Mouse (Mus musculus): Measurements from ENCODE around the gene Lrfn1. TPM values are rescaled to one million over a fixed set of nuclear protein-coding genes. Genes with fewer than 3 reads are reported as not detected.

The Lrfn1 gene
- polyA plus RNA-seq, 1 experiment from 2014 or later = 2.7 TPM

GRCm38 (mm10) chr7:28452361-28453005 lies 703 bp downstream of the Lrfn1 start:
- 2% methylated on average over 22 of the region's 24 CpGs for WGBS
- peaks cover 6% of the 10 kb centered on the region; the same call in 1 of the 2 replicates for H3K4me1 ChIP-seq (replicated peaks)
- H3K36me3 ChIP-seq = no peaks in the 10 kb centered on the region
- no peaks in the 10 kb centered on the region for H3K27me3 ChIP-seq (replicated peaks)
- H3K9ac ChIP-seq = peak overlapping the region; percentile 75
- peak overlapping the region; percentile 81 for H3K4me3 ChIP-seq (replicated peaks)
- H3K27ac ChIP-seq = no peak overlapping the region
- no peaks in the 10 kb centered on the region for H3K9me3 ChIP-seq
- H3K4me2 ChIP-seq (replicated peaks) = peak overlapping the region; percentile 97
- ATAC-seq = peak; percentile 42; the same call in 1 of the 2 replicates

- Histone ChIP-seq H3K36me3 (peaks cover 14% of the 10 kb centered on the region), H3K27me3 (replicated peaks) (no peaks in the 10 kb centered on the region), H3K9me3 (no peaks in the 10 kb centered on the region), H3K9ac (no peak overlapping the region), H3K27ac (no peak overlapping the region), H3K4me2 (replicated peaks) (no peak overlapping the region), H3K4me1 (replicated peaks) (0 out of 2 replicates have a peak, but pooled peaks cover 2% of the 10 kb centered on the region), H3K4me3 (replicated peaks) (no peak overlapping the region)
- no peak for ATAC-seq
- WGBS = 91% methylated on average over 5 of the region's 5 CpGs
Observed at GRCm38 (mm10) chr7:28460361-28460760, 8.6 kb downstream of the Lrfn1 start.

- Histone ChIP-seq H3K36me3 (peaks cover 14% of the 10 kb centered on the region), H3K4me2 (replicated peaks) (no peak overlapping the region), H3K27ac (no peak overlapping the region), H3K9me3 (no peaks in the 10 kb centered on the region), H3K27me3 (replicated peaks) (peaks cover 7% of the 10 kb centered on the region; the same call in 1 of the 2 replicates), H3K9ac (no peak overlapping the region), H3K4me3 (replicated peaks) (no peak overlapping the region), H3K4me1 (replicated peaks) (peaks cover 16% of the 10 kb centered on the region)
- WGBS = 91% methylated on average over 2 of the region's 2 CpGs
- no peak for ATAC-seq
Observed at GRCm38 (mm10) chr7:28462769-28463168, 11.0 kb downstream of the Lrfn1 start.

GRCm38 (mm10) chr7:28464416-28465212 lies 12.8 kb downstream of the Lrfn1 start:
- 67% methylated on average over 10 of the region's 10 CpGs for WGBS
- H3K27me3 ChIP-seq (replicated peaks) = peaks cover 7% of the 10 kb centered on the region; the same call in 1 of the 2 replicates
- peak; percentile 58; the same call in 1 of the 2 replicates for ATAC-seq
- H3K36me3 ChIP-seq = peaks cover 7% of the 10 kb centered on the region; the same call in 1 of the 2 replicates
- no peak overlapping the region for H3K9ac ChIP-seq
- no peak overlapping the region for H3K4me2 ChIP-seq (replicated peaks)
- no peak overlapping the region for H3K27ac ChIP-seq
- no peaks in the 10 kb centered on the region for H3K9me3 ChIP-seq
- H3K4me1 ChIP-seq (replicated peaks) = peaks cover 16% of the 10 kb centered on the region
- no peak overlapping the region for H3K4me3 ChIP-seq (replicated peaks)

GRCm38 (mm10) chr7:28466721-28467212 lies 15.0 kb downstream of the Lrfn1 start:
- ATAC-seq = peak; percentile 37
- peak overlapping the region; percentile 52 for H3K9ac ChIP-seq
- peaks cover 7% of the 10 kb centered on the region; the same call in 1 of the 2 replicates for H3K27me3 ChIP-seq (replicated peaks)
- 31% methylated on average over 40 of the region's 40 CpGs for WGBS
- no peaks in the 10 kb centered on the region for H3K9me3 ChIP-seq
- peak overlapping the region; percentile 95 for H3K4me2 ChIP-seq (replicated peaks)
- peak overlapping the region; percentile 54 for H3K4me3 ChIP-seq (replicated peaks)
- H3K27ac ChIP-seq = no peak overlapping the region
- H3K4me1 ChIP-seq (replicated peaks) = peaks cover 18% of the 10 kb centered on the region
- no peaks in the 10 kb centered on the region; the same call in 1 of the 2 replicates for H3K36me3 ChIP-seq

- peaks cover 18% of the 10 kb centered on the region for H3K4me1 ChIP-seq (replicated peaks)
- ATAC-seq = peak; percentile 88
- peak overlapping the region; percentile 52 for H3K9ac ChIP-seq
- peak overlapping the region; percentile 95 for H3K4me2 ChIP-seq (replicated peaks)
- H3K36me3 ChIP-seq = no peaks in the 10 kb centered on the region; the same call in 1 of the 2 replicates
- peaks cover 7% of the 10 kb centered on the region; the same call in 1 of the 2 replicates for H3K27me3 ChIP-seq (replicated peaks)
- H3K9me3 ChIP-seq = no peaks in the 10 kb centered on the region
- H3K4me3 ChIP-seq (replicated peaks) = peak overlapping the region; percentile 54
- 3% methylated on average over 55 of the region's 63 CpGs for WGBS
- no peak overlapping the region for H3K27ac ChIP-seq
Observed at GRCm38 (mm10) chr7:28467213-28467751, 15.5 kb downstream of the Lrfn1 start.

- Histone ChIP-seq H3K27me3 (replicated peaks) (no peaks in the 10 kb centered on the region), H3K27ac (no peak overlapping the region), H3K4me1 (replicated peaks) (peaks cover 2% of the 10 kb centered on the region; the same call in 1 of the 2 replicates), H3K4me3 (replicated peaks) (no peak overlapping the region), H3K4me2 (replicated peaks) (no peak overlapping the region), H3K9me3 (no peaks in the 10 kb centered on the region), H3K9ac (no peak overlapping the region), H3K36me3 (no peaks in the 10 kb centered on the region)
- no peak for ATAC-seq
- WGBS = 93% methylated on average over 6 of the region's 6 CpGs
Observed at GRCm38 (mm10) chr7:28476191-28476590, 24.4 kb downstream of the Lrfn1 start.

- Histone ChIP-seq H3K27me3 (replicated peaks) (no peaks in the 10 kb centered on the region), H3K9ac (no peak overlapping the region), H3K9me3 (no peaks in the 10 kb centered on the region), H3K4me1 (replicated peaks) (peaks cover 2% of the 10 kb centered on the region; the same call in 1 of the 2 replicates), H3K4me2 (replicated peaks) (no peak overlapping the region), H3K4me3 (replicated peaks) (no peak overlapping the region), H3K36me3 (no peaks in the 10 kb centered on the region), H3K27ac (no peak overlapping the region)
- peak; percentile 60 for ATAC-seq
- WGBS = 76% methylated on average over 5 of the region's 5 CpGs
Observed at GRCm38 (mm10) chr7:28477363-28477762, 25.6 kb downstream of the Lrfn1 start.

- Histone ChIP-seq H3K27ac (no peak overlapping the region), H3K9ac (no peak overlapping the region), H3K4me1 (replicated peaks) (peaks cover 2% of the 10 kb centered on the region; the same call in 1 of the 2 replicates), H3K9me3 (no peaks in the 10 kb centered on the region), H3K27me3 (replicated peaks) (no peaks in the 10 kb centered on the region), H3K36me3 (no peaks in the 10 kb centered on the region), H3K4me3 (replicated peaks) (no peak overlapping the region), H3K4me2 (replicated peaks) (no peak overlapping the region; the same call in 1 of the 2 replicates)
- ATAC-seq = peak; percentile 78
- WGBS = 9% methylated on average over 8 of the region's 8 CpGs
Observed at GRCm38 (mm10) chr7:28478854-28479253, 27.1 kb downstream of the Lrfn1 start.

DNA sequence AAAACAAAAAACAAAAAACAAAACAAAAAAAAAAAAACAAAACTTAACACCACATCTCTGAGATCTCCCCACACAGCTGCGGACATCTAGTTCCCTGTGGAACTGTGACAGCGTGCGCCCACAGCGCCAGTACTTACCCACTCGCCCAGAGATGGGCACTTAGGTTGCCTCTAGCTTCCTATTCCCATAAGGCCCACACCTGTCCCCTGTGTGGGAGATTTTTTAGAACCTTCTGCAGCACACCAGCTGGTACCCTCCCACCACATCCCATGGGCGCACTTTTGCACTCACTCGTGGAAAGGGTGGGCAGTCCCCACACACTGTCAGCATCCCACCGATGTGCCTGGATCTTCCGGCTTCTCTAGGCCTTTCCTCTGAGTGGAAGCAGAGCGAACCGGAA lies 31.1 kb downstream of the Lrfn1 start:
- H3K36me3 ChIP-seq = no peaks in the 10 kb centered on the region
- H3K27me3 ChIP-seq (replicated peaks) = no peaks in the 10 kb centered on the region
- H3K4me1 ChIP-seq (replicated peaks) = peaks cover 5% of the 10 kb centered on the region
- 78% methylated on average over 11 of the region's 11 CpGs for WGBS
- H3K9me3 ChIP-seq = no peaks in the 10 kb centered on the region
- no peak for ATAC-seq
- no peak overlapping the region for H3K4me2 ChIP-seq (replicated peaks)
- H3K27ac ChIP-seq = no peak overlapping the region
- no peak overlapping the region for H3K4me3 ChIP-seq (replicated peaks)
- H3K9ac ChIP-seq = no peak overlapping the region

- Histone ChIP-seq H3K4me3 (replicated peaks) (no peak overlapping the region), H3K9ac (no peak overlapping the region), H3K9me3 (no peaks in the 10 kb centered on the region), H3K27ac (no peak overlapping the region), H3K36me3 (no peaks in the 10 kb centered on the region), H3K4me2 (replicated peaks) (no peak overlapping the region), H3K4me1 (replicated peaks) (peaks cover 7% of the 10 kb centered on the region), H3K27me3 (replicated peaks) (no peaks in the 10 kb centered on the region)
- WGBS = 23% methylated on average over 4 of the region's 4 CpGs
- no peak for ATAC-seq
Observed at GRCm38 (mm10) chr7:28484192-28484591, 32.4 kb downstream of the Lrfn1 start.

DNA sequence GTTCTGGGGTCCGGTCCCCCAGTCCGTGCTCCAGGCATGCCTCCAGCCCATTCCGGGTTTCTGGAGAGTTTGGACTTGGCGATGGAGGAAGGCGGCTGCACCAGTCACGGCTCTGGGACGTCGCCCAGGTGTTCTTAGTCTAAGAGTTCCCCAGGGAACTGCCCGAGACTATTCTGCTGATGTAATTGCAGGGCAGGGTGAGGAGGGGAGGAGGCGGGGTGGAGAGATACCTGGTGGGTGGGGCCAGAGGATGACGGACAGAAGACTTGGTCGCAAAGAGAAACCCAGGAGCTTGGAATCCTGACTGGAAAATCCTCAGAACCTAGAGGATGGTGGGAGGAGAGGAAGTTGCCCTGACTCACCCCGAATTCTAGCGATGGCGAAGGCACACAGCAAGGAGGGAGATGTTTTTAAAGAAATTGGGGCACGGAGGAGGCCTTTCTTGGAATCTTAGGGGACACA lies 36.3 kb downstream of the Lrfn1 start:
- Histone ChIP-seq H3K27me3 (replicated peaks) (no peaks in the 10 kb centered on the region), H3K27ac (0 out of 2 replicates have a peak overlapping the region, but pooled peaks have one; percentile 13), H3K4me3 (replicated peaks) (peak overlapping the region; percentile 21), H3K4me1 (replicated peaks) (peaks cover 5% of the 10 kb centered on the region), H3K9me3 (no peaks in the 10 kb centered on the region), H3K36me3 (no peaks in the 10 kb centered on the region), H3K4me2 (replicated peaks) (peak overlapping the region; percentile 59), H3K9ac (no peak overlapping the region)
- ATAC-seq = peak; percentile 87
- 3% methylated on average over 16 of the region's 16 CpGs for WGBS
